Mouse (Mus musculus) urinary bladder, postnatal 25 days (tissue): ENCODE measurements at regions not wholly inside any gene's neighbourhood (a gene's known extent, or its start where the extent isn't known, plus 50 kb on each side); places are given as distances from the start of the nearest gene placed in this dataset.
"Not testable (repeated sequence)": the region's sequence is repeated elsewhere in the genome, so short reads cannot be mapped to it uniquely, and the experiment has no call there.

Source experiments
- DNase-seq: peaks from one replicate; pipeline ENCODE4 v3.0.0; 2022; ENCODE audit warnings: low spot score

GRCm38 (mm10) chr15:42073486-42073885 lies 1939.3 kb downstream of the 9330182O14Rik start:
- DNase-seq, result no peak

- no peak for DNase-seq
These were observed 1948.3 kb downstream of the 9330182O14Rik start for GRCm38 (mm10) chr15:42082436-42082835.

- no peak for DNase-seq
These were observed 1966.6 kb downstream of the 9330182O14Rik start for GRCm38 (mm10) chr15:42100730-42101129.

- no peak for DNase-seq
These were observed 1970.7 kb downstream of the 9330182O14Rik start for GRCm38 (mm10) chr15:42104816-42105215.

- no peak for DNase-seq
These were observed 1972.9 kb downstream of the 9330182O14Rik start for GRCm38 (mm10) chr15:42107106-42107505.

- no peak for DNase-seq
These were observed 1977.6 kb downstream of the 9330182O14Rik start for GRCm38 (mm10) chr15:42111811-42112210.

GRCm38 (mm10) chr15:42127471-42127870 lies 1993.3 kb downstream of the 9330182O14Rik start:
- no peak for DNase-seq

GRCm38 (mm10) chr15:42128976-42129375 lies 1994.8 kb downstream of the 9330182O14Rik start:
- DNase-seq, result no peak

GRCm38 (mm10) chr15:42166546-42166945 lies 2032.4 kb downstream of the 9330182O14Rik start:
- DNase-seq, result no peak

GRCm38 (mm10) chr15:42177766-42178165 lies 2043.6 kb downstream of the 9330182O14Rik start:
- not testable (repeated sequence) for DNase-seq

GRCm38 (mm10) chr15:42207187-42207846 lies 2073.2 kb downstream of the 9330182O14Rik start:
- no peak for DNase-seq

- DNase-seq, result no peak
These were observed 2085.3 kb downstream of the 9330182O14Rik start for GRCm38 (mm10) chr15:42219496-42219895.

- no peak for DNase-seq
These were observed 2085.8 kb downstream of the 9330182O14Rik start for GRCm38 (mm10) chr15:42220005-42220404.

GRCm38 (mm10) chr15:42225006-42225405 lies 2090.8 kb downstream of the 9330182O14Rik start:
- no peak for DNase-seq

- DNase-seq, result no peak
These were observed 2097.5 kb downstream of the 9330182O14Rik start for GRCm38 (mm10) chr15:42231692-42232091.

GRCm38 (mm10) chr15:42246812-42247211 lies 2112.6 kb downstream of the 9330182O14Rik start:
- DNase-seq, result no peak

- no peak for DNase-seq
These were observed 2118.7 kb downstream of the 9330182O14Rik start for GRCm38 (mm10) chr15:42252730-42253330.

- DNase-seq, result no peak
These were observed 2122.2 kb downstream of the 9330182O14Rik start for GRCm38 (mm10) chr15:42256343-42256742.

GRCm38 (mm10) chr15:42275117-42275516 lies 2141.0 kb downstream of the 9330182O14Rik start:
- no peak for DNase-seq

GRCm38 (mm10) chr15:42277247-42277646 lies 2143.1 kb downstream of the 9330182O14Rik start:
- DNase-seq, result no peak

- DNase-seq, result no peak
These were observed 2146.6 kb downstream of the 9330182O14Rik start for GRCm38 (mm10) chr15:42280810-42281209.

- no peak for DNase-seq
These were observed 2162.2 kb downstream of the 9330182O14Rik start for GRCm38 (mm10) chr15:42296406-42296805.

GRCm38 (mm10) chr15:42297430-42297829 lies 2163.3 kb downstream of the 9330182O14Rik start:
- DNase-seq, result no peak

GRCm38 (mm10) chr15:42301956-42302355 lies 2167.8 kb downstream of the 9330182O14Rik start:
- DNase-seq, result no peak
